Mouse (Mus musculus): ENCODE measurements around the gene Tmem255b. TPM values are rescaled to one million over a fixed set of nuclear protein-coding genes. Genes with fewer than 3 reads are reported as not detected.

The Tmem255b gene
- polyA plus RNA-seq, 1 experiment from 2014 or later, result not detected

GRCm38 (mm10) chr8:13413823-13414390 lies 21.1 kb upstream of the Tmem255b start:
- Histone ChIP-seq H3K4me2 (no peak overlapping the region), H3K4me1 (replicated peaks) (no peaks in the 10 kb centered on the region), H3K9me3 (replicated peaks) (no peaks in the 10 kb centered on the region), H3K27ac (no peak overlapping the region), H3K36me3 (no peaks in the 10 kb centered on the region), H3K4me3 (replicated peaks) (no peak overlapping the region), H3K9ac (no peak overlapping the region), H3K27me3 (no peaks in the 10 kb centered on the region)
- 47% methylated on average over 12 of the region's 12 CpGs for WGBS (ENCODE audit: insufficient replicate concordance)
- DNase-seq, result no peak
- ATAC-seq (ENCODE audit: low read depth), result no peak

GRCm38 (mm10) chr8:13415879-13416278 lies 19.1 kb upstream of the Tmem255b start:
- Histone ChIP-seq H3K27me3 (no peaks in the 10 kb centered on the region), H3K4me3 (replicated peaks) (no peak overlapping the region), H3K36me3 (no peaks in the 10 kb centered on the region), H3K9ac (no peak overlapping the region), H3K27ac (no peak overlapping the region), H3K4me1 (replicated peaks) (no peaks in the 10 kb centered on the region), H3K9me3 (replicated peaks) (no peaks in the 10 kb centered on the region), H3K4me2 (no peak overlapping the region)
- DNase-seq (no peak), ATAC-seq (ENCODE audit: low read depth) (no peak)
- 58% methylated on average over 10 of the region's 10 CpGs for WGBS (ENCODE audit: insufficient replicate concordance)

- ATAC-seq (ENCODE audit: low read depth) (no peak), DNase-seq (no peak)
- no peak overlapping the region for H3K27ac ChIP-seq
- no peak overlapping the region for H3K4me2 ChIP-seq
- H3K9me3 ChIP-seq (replicated peaks), result no peaks in the 10 kb centered on the region
- H3K36me3 ChIP-seq, result no peaks in the 10 kb centered on the region
- 49% methylated on average over 2 of the region's 2 CpGs for WGBS (ENCODE audit: insufficient replicate concordance)
- no peak overlapping the region for H3K4me3 ChIP-seq (replicated peaks)
- no peak overlapping the region for H3K9ac ChIP-seq
- no peaks in the 10 kb centered on the region for H3K27me3 ChIP-seq
- no peaks in the 10 kb centered on the region for H3K4me1 ChIP-seq (replicated peaks)
Measured at GRCm38 (mm10) chr8:13419111-13419639, 15.8 kb upstream of the Tmem255b start.

- Histone ChIP-seq H3K4me2 (no peak overlapping the region), H3K9ac (no peak overlapping the region), H3K36me3 (no peaks in the 10 kb centered on the region), H3K9me3 (replicated peaks) (no peaks in the 10 kb centered on the region), H3K4me3 (replicated peaks) (no peak overlapping the region), H3K27me3 (no peaks in the 10 kb centered on the region; the same call in 1 of the 2 replicates), H3K27ac (no peak overlapping the region), H3K4me1 (replicated peaks) (no peaks in the 10 kb centered on the region)
- WGBS (ENCODE audit: insufficient replicate concordance), result 82% methylated on average over 6 of the region's 6 CpGs
- DNase-seq (no peak), ATAC-seq (ENCODE audit: low read depth) (no peak)
Measured at GRCm38 (mm10) chr8:13420970-13421369, 14.0 kb upstream of the Tmem255b start.

GRCm38 (mm10) chr8:13427351-13427750 lies 7.6 kb upstream of the Tmem255b start:
- Histone ChIP-seq H3K4me2 (no peak overlapping the region), H3K9me3 (replicated peaks) (no peaks in the 10 kb centered on the region), H3K36me3 (no peaks in the 10 kb centered on the region), H3K9ac (no peak overlapping the region), H3K4me1 (replicated peaks) (no peaks in the 10 kb centered on the region), H3K4me3 (replicated peaks) (no peak overlapping the region), H3K27ac (no peak overlapping the region), H3K27me3 (no peaks in the 10 kb centered on the region; the same call in 1 of the 2 replicates)
- DNase-seq (no peak), ATAC-seq (ENCODE audit: low read depth) (no peak)
- WGBS (ENCODE audit: insufficient replicate concordance), result 22% methylated on average over 6 of the region's 6 CpGs

GRCm38 (mm10) chr8:13428156-13428555 lies 6.8 kb upstream of the Tmem255b start:
- Histone ChIP-seq H3K9ac (no peak overlapping the region), H3K4me3 (replicated peaks) (no peak overlapping the region), H3K27me3 (peaks cover 3% of the 10 kb centered on the region; the same call in 1 of the 2 replicates), H3K4me2 (no peak overlapping the region), H3K9me3 (replicated peaks) (no peaks in the 10 kb centered on the region), H3K36me3 (no peaks in the 10 kb centered on the region), H3K27ac (no peak overlapping the region), H3K4me1 (replicated peaks) (no peaks in the 10 kb centered on the region)
- ATAC-seq (ENCODE audit: low read depth) (no peak), DNase-seq (no peak)
- 60% methylated on average over 9 of the region's 9 CpGs for WGBS (ENCODE audit: insufficient replicate concordance)

- Histone ChIP-seq H3K27ac (no peak overlapping the region), H3K27me3 (peaks cover 24% of the 10 kb centered on the region), H3K4me2 (no peak overlapping the region), H3K4me3 (replicated peaks) (no peak overlapping the region), H3K9me3 (replicated peaks) (no peaks in the 10 kb centered on the region), H3K36me3 (no peaks in the 10 kb centered on the region), H3K9ac (no peak overlapping the region), H3K4me1 (replicated peaks) (no peaks in the 10 kb centered on the region)
- ATAC-seq (ENCODE audit: low read depth) (no peak), DNase-seq (no peak)
- 62% methylated on average over 7 of the region's 7 CpGs for WGBS (ENCODE audit: insufficient replicate concordance)
Measured at GRCm38 (mm10) chr8:13430412-13430811, 4.6 kb upstream of the Tmem255b start.

- Histone ChIP-seq H3K27me3 (peaks cover 28% of the 10 kb centered on the region), H3K9ac (no peak overlapping the region), H3K4me2 (no peak overlapping the region), H3K9me3 (replicated peaks) (no peaks in the 10 kb centered on the region), H3K4me1 (replicated peaks) (no peaks in the 10 kb centered on the region), H3K36me3 (no peaks in the 10 kb centered on the region), H3K27ac (no peak overlapping the region), H3K4me3 (replicated peaks) (no peak overlapping the region)
- DNase-seq (no peak), ATAC-seq (ENCODE audit: low read depth) (no peak)
Measured at GRCm38 (mm10) chr8:13430866-13431265, 4.1 kb upstream of the Tmem255b start.

GRCm38 (mm10) chr8:13433130-13433529 lies 1.9 kb upstream of the Tmem255b start:
- Histone ChIP-seq H3K27ac (no peak overlapping the region), H3K27me3 (peaks cover 45% of the 10 kb centered on the region), H3K4me1 (replicated peaks) (no peaks in the 10 kb centered on the region), H3K9me3 (replicated peaks) (no peaks in the 10 kb centered on the region), H3K9ac (no peak overlapping the region), H3K36me3 (no peaks in the 10 kb centered on the region), H3K4me3 (replicated peaks) (no peak overlapping the region), H3K4me2 (no peak overlapping the region)
- DNase-seq, result no peak
- 31% methylated on average over 5 of the region's 5 CpGs for WGBS (ENCODE audit: insufficient replicate concordance)
- no peak for ATAC-seq (ENCODE audit: low read depth)

- H3K27ac ChIP-seq, result no peak overlapping the region
Measured at GRCm38 (mm10) chr8:13436052-13436451, 1.1 kb downstream of the Tmem255b start.

GRCm38 (mm10) chr8:13437531-13437930 lies 2.5 kb downstream of the Tmem255b start:
- H3K27me3 ChIP-seq, result peaks cover 44% of the 10 kb centered on the region
- no peak overlapping the region for H3K4me3 ChIP-seq (replicated peaks)
- no peaks in the 10 kb centered on the region for H3K4me1 ChIP-seq (replicated peaks)
- H3K9me3 ChIP-seq (replicated peaks), result no peaks in the 10 kb centered on the region
- 25% methylated on average over 2 of the region's 2 CpGs for WGBS (ENCODE audit: insufficient replicate concordance)
- ATAC-seq (ENCODE audit: low read depth) (no peak), DNase-seq (no peak)
- no peak overlapping the region for H3K27ac ChIP-seq
- no peak overlapping the region for H3K4me2 ChIP-seq
- H3K9ac ChIP-seq, result no peak overlapping the region
- H3K36me3 ChIP-seq, result no peaks in the 10 kb centered on the region

More at GRCm38 (mm10) chr8:13436052-13436451, 1.1 kb downstream of the Tmem255b start:
- peaks cover 45% of the 10 kb centered on the region for H3K27me3 ChIP-seq
- DNase-seq (no peak), ATAC-seq (ENCODE audit: low read depth) (no peak)
- no peaks in the 10 kb centered on the region for H3K9me3 ChIP-seq (replicated peaks)
- no peak overlapping the region for H3K4me2 ChIP-seq
- H3K36me3 ChIP-seq, result no peaks in the 10 kb centered on the region
- WGBS (ENCODE audit: insufficient replicate concordance), result 7% methylated on average over 8 of the region's 8 CpGs
- H3K4me1 ChIP-seq (replicated peaks), result no peaks in the 10 kb centered on the region
- no peak overlapping the region for H3K9ac ChIP-seq
- no peak overlapping the region for H3K4me3 ChIP-seq (replicated peaks)

GRCm38 (mm10) chr8:13442152-13442551 lies 7.2 kb downstream of the Tmem255b start:
- no peaks in the 10 kb centered on the region for H3K4me1 ChIP-seq (replicated peaks)
- no peak overlapping the region for H3K4me3 ChIP-seq (replicated peaks)
- ATAC-seq (ENCODE audit: low read depth) (no peak), DNase-seq (no peak)
- peaks cover 4% of the 10 kb centered on the region for H3K27me3 ChIP-seq
- H3K9me3 ChIP-seq (replicated peaks), result no peaks in the 10 kb centered on the region
- H3K27ac ChIP-seq, result no peak overlapping the region
- H3K4me2 ChIP-seq, result no peak overlapping the region
- no peaks in the 10 kb centered on the region for H3K36me3 ChIP-seq
- H3K9ac ChIP-seq, result no peak overlapping the region
- WGBS (ENCODE audit: insufficient replicate concordance), result 72% methylated on average over 2 of the region's 2 CpGs

Data from liver, embryonic 13.5 days (tissue).